Mouse (Mus musculus) hindbrain, postnatal 0 days (tissue): ENCODE data around the gene Wbp4. TPM values are rescaled to one million over a fixed set of nuclear protein-coding genes. Genes with fewer than 3 reads are reported as not detected.
A peak's percentile ranks its signal among the peaks of the same experiment; 100 is the strongest.

ENCODE experiments used
- ATAC-seq: fragments of 200-750 bp; cut with Nextera tagmentation; 2 replicates; pipeline ENCODE4 v1.8.0; 2017; ENCODE audit warnings: mild to moderate bottlenecking, moderate TSS enrichment, moderate library complexity
- DNase-seq: peaks from one replicate; pipeline ENCODE4 v3.0.0-alpha.2; 2015; ENCODE audit warnings: low spot score
- H3K27ac ChIP-seq: fragments of 300-500 bp; sonication (generic); 2 replicates; pipeline ENCODE4 v1.5.1; 2014; ENCODE audit warnings: mild to moderate bottlenecking
- H3K27me3 ChIP-seq: fragments of 300-500 bp; sonication (generic); 2 replicates; pipeline ENCODE4 v1.6.1; 2014; ENCODE audit warnings: low read length, mixed read lengths; ENCODE audit not compliant: insufficient read depth
- H3K36me3 ChIP-seq: fragments of 300-500 bp; sonication (generic); 2 replicates; pipeline ENCODE4 v1.6.1; 2014; ENCODE audit warnings: low read length, mixed read lengths; ENCODE audit not compliant: insufficient read depth
- H3K4me1 ChIP-seq: fragments of 300-500 bp; sonication (generic); 2 replicates; pipeline ENCODE4 v1.6.1; 2014; ENCODE audit warnings: antibody characterized with exemption, low read length, mixed read lengths; ENCODE audit not compliant: insufficient read depth
- H3K4me2 ChIP-seq: fragments of 300-500 bp; sonication (generic); 2 replicates; pipeline ENCODE4 v1.6.1; 2014; ENCODE audit warnings: low read depth, mild to moderate bottlenecking, low read length, moderate library complexity, mixed read lengths
- H3K4me3 ChIP-seq: fragments of 300-500 bp; sonication (generic); 2 replicates; pipeline ENCODE4 v1.5.1; 2014; ENCODE audit warnings: low read length
- H3K9ac ChIP-seq: fragments of 300-500 bp; sonication (generic); replicated peaks from 2 replicates; pipeline ENCODE4 v1.6.1; 2014; ENCODE audit warnings: mild to moderate bottlenecking, low read length, moderate library complexity, mixed read lengths
- H3K9me3 ChIP-seq: fragments of 300-500 bp; sonication (generic); 2 replicates; pipeline ENCODE4 v1.6.1; 2016; ENCODE audit warnings: low read length, mixed read lengths
- CTCF ChIP-seq: IDR thresholded peaks from 2 replicates; pipeline ENCODE4 v1.5.1; 2016; ENCODE audit warnings: antibody characterized with exemption, control low read depth, low read depth
- WGBS: fragments of 180-500 bp; shearing (Covaris S2); extraction: QIAGEN DNeasy Blood & Tissue Kit; methylation state at CpG from one replicate; pipeline ENCODE4 v1.1.7; 2014; 5-methylcytosine and 5-hydroxymethylcytosine counted together
- polyA plus RNA-seq: library from polyadenylated mRNA; unstranded; fragments of >200 nt; fragmentation: Nextera tagmentation; extraction: Ambion mirVana; gene quantifications from 2 replicates; pipeline ENCODE4 v1.2.1, GENCODE M21; 2015
- total RNA-seq: library from RNA; depleted of rRNA; stranded (reverse); fragments of >200 nt; gene quantifications from 2 replicates; pipeline ENCODE4 v1.2.3, GENCODE M21; 2014

Gene Wbp4
- total and polyA plus RNA-seq, 2 experiments from 2014 or later: 20.6 to 49.9 TPM

- Histone ChIP-seq H3K4me1 (peaks cover 24% of the 10 kb centered on the region), H3K27ac (peak overlapping the region; percentile 100), H3K27me3 (no peaks in the 10 kb centered on the region), H3K9ac (peak overlapping the region; percentile 98), H3K9me3 (no peaks in the 10 kb centered on the region), H3K36me3 (no peaks in the 10 kb centered on the region), H3K4me3 (peak overlapping the region; percentile 98), H3K4me2 (peak overlapping the region; percentile 65)
- DNase-seq (no peak), ATAC-seq (no peak)
- TF ChIP-seq CTCF: no peak
- WGBS: 20% methylated on average over 15 of the region's 15 CpGs
Observed at GRCm38 (mm10) chr14:79482747-79483355, 1.5 kb upstream of the Wbp4 start.

- no peaks in the 10 kb centered on the region for H3K36me3 ChIP-seq
- H3K4me3 ChIP-seq: peak overlapping the region; percentile 98
- no peaks in the 10 kb centered on the region for H3K27me3 ChIP-seq
- DNase-seq: peak; percentile 73
- ATAC-seq: no peak
- no peaks in the 10 kb centered on the region for H3K9me3 ChIP-seq
- H3K4me1 ChIP-seq: peaks cover 24% of the 10 kb centered on the region
- H3K27ac ChIP-seq: peak overlapping the region; percentile 100
- under 1% methylated on average over 11 of the region's 11 CpGs for WGBS
- H3K9ac ChIP-seq: peak overlapping the region; percentile 98
- no peak for TF ChIP-seq CTCF
- peak overlapping the region; percentile 65 for H3K4me2 ChIP-seq
Observed at GRCm38 (mm10) chr14:79482251-79482661, 936 bp upstream of the Wbp4 start.

- no peak for TF ChIP-seq CTCF
- peak within 1 kb of the TSS; percentile 98 for H3K4me3 ChIP-seq
- no peaks in the 10 kb centered on the region for H3K9me3 ChIP-seq
- under 1% methylated on average over 80 of the region's 96 CpGs for WGBS
- no peaks in the 10 kb centered on the region for H3K27me3 ChIP-seq
- peak within 1 kb of the TSS; percentile 100 for H3K27ac ChIP-seq
- peak within 1 kb of the TSS; percentile 65 for H3K4me2 ChIP-seq
- peak within 1 kb of the TSS; percentile 98 for H3K9ac ChIP-seq
- ATAC-seq (peak; percentile 84), DNase-seq (peak; percentile 96)
- peaks cover 16% of the 10 kb centered on the region for H3K4me1 ChIP-seq
- no peaks in the 10 kb centered on the region for H3K36me3 ChIP-seq
Observed at GRCm38 (mm10) chr14:79480624-79481338, 539 bp downstream of the Wbp4 start, which contains the start of gene Elf1. Gene Elf1, plus strand, starts transcription at chr14:79481194.

- Histone ChIP-seq H3K36me3 (peaks cover 51% of the 10 kb centered on the region), H3K9ac (no peak overlapping the region), H3K9me3 (no peaks in the 10 kb centered on the region), H3K27me3 (no peaks in the 10 kb centered on the region), H3K4me2 (no peak overlapping the region), H3K4me3 (no peak overlapping the region), H3K4me1 (no peaks in the 10 kb centered on the region), H3K27ac (no peak overlapping the region)
- DNase-seq (no peak), ATAC-seq (no peak)
- no peak for TF ChIP-seq CTCF
- 91% methylated on average over 2 of the region's 2 CpGs for WGBS
Observed at GRCm38 (mm10) chr14:79473384-79473783, 7.9 kb downstream of the Wbp4 start.

- no peak overlapping the region for H3K9ac ChIP-seq
- no peak overlapping the region for H3K4me3 ChIP-seq
- TF ChIP-seq CTCF: peak; percentile 77
- peak; percentile 83 for DNase-seq
- no peak overlapping the region for H3K27ac ChIP-seq
- H3K27me3 ChIP-seq: no peaks in the 10 kb centered on the region
- no peak overlapping the region for H3K4me2 ChIP-seq
- 29% methylated on average over 3 of the region's 3 CpGs for WGBS
- no peaks in the 10 kb centered on the region for H3K9me3 ChIP-seq
- peaks cover 66% of the 10 kb centered on the region for H3K36me3 ChIP-seq
- no peak for ATAC-seq
- no peaks in the 10 kb centered on the region for H3K4me1 ChIP-seq
Observed at GRCm38 (mm10) chr14:79467621-79468020, 13.7 kb downstream of the Wbp4 start.

GRCm38 (mm10) chr14:79465623-79466022 is 15.7 kb downstream of the Wbp4 start:
- no peak overlapping the region for H3K27ac ChIP-seq
- 94% methylated on average over 1 of the region's 1 CpGs for WGBS
- no peak for DNase-seq
- peak; percentile 8; the same call in 1 of the 2 replicates for TF ChIP-seq CTCF
- H3K4me2 ChIP-seq: no peak overlapping the region
- no peaks in the 10 kb centered on the region for H3K4me1 ChIP-seq
- no peaks in the 10 kb centered on the region for H3K27me3 ChIP-seq
- H3K9ac ChIP-seq: no peak overlapping the region
- ATAC-seq: no peak
- H3K36me3 ChIP-seq: peaks cover 60% of the 10 kb centered on the region
- no peak overlapping the region for H3K4me3 ChIP-seq
- no peaks in the 10 kb centered on the region for H3K9me3 ChIP-seq

GRCm38 (mm10) chr14:79460988-79461387 is 20.3 kb downstream of the Wbp4 start:
- Histone ChIP-seq H3K36me3 (peaks cover 32% of the 10 kb centered on the region), H3K27ac (no peak overlapping the region), H3K9me3 (no peaks in the 10 kb centered on the region), H3K27me3 (no peaks in the 10 kb centered on the region), H3K4me1 (no peaks in the 10 kb centered on the region), H3K4me3 (no peak overlapping the region), H3K9ac (no peak overlapping the region), H3K4me2 (no peak overlapping the region)
- no peak for TF ChIP-seq CTCF
- WGBS: 94% methylated on average over 4 of the region's 4 CpGs
- ATAC-seq (no peak), DNase-seq (no peak)
